Mouse (Mus musculus): Measurements from ENCODE around the gene Btbd2. TPM values are rescaled to one million over a fixed set of nuclear protein-coding genes. Genes with fewer than 3 reads are reported as not detected.

The Btbd2 gene
- polyA plus RNA-seq, 1 experiment from 2014 or later = 80.6 TPM

DNA sequence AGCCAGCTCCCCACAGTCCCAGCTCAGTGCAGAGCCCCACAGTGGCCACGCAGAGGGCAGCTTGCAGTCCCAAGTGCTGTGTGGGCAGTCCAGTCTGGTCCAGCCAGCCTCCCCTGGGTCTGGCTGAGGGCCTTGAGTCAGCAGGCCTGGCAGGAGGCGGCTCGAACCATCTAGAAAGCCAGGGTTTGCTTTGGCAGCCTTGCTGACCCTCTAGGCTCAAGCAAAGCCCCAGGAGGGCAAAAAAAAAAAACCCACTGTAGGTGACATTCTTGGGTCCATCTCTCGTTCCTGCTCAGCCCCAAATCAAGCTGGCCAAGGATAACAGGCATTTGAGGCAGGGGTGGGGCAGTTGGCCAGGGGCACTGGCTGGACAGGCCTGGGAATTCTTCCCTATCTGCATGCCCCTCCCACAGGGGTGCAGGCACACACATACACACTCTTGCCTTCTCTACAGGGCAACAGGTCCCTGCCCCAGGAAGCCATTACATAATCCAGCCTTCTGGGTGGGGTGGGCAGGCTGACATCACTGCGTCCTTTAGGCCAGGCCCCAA is 17.4 kb upstream of the Btbd2 start:
- peak overlapping the region; percentile 99 for H3K9ac ChIP-seq (replicated peaks)
- peaks cover 35% of the 10 kb centered on the region for H3K36me3 ChIP-seq
- no peaks in the 10 kb centered on the region for H3K9me3 ChIP-seq
- WGBS = 69% methylated on average over 5 of the region's 5 CpGs
- H3K4me1 ChIP-seq (replicated peaks) = peaks cover 64% of the 10 kb centered on the region
- H3K4me3 ChIP-seq (replicated peaks) = peak overlapping the region; percentile 99
- peak overlapping the region; percentile 84 for H3K4me2 ChIP-seq (replicated peaks)
- H3K27ac ChIP-seq = no peak overlapping the region
- ATAC-seq = no peak
- H3K27me3 ChIP-seq = no peaks in the 10 kb centered on the region

DNA sequence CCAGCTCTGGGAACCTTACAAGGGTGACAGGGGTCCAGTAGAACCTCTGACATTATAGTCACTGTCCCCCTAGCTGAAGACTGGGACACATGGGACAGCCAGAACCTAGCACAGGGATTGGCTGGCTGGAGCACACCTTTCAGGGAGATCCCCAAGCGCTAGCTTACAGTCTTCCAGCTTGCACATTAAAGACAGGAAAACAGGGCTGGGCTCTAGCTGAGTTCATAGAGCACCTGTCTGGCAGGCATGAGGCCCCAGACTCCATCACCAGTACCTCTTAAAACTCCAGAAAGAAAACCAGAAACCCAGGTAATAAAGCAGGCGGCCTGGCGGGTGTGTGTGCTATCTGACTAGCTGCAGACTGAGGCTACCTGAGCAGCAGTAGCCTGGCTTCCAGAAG is 16.8 kb upstream of the Btbd2 start:
- peak overlapping the region; percentile 84 for H3K4me2 ChIP-seq (replicated peaks)
- peaks cover 41% of the 10 kb centered on the region for H3K36me3 ChIP-seq
- peak overlapping the region; percentile 99 for H3K9ac ChIP-seq (replicated peaks)
- H3K9me3 ChIP-seq = no peaks in the 10 kb centered on the region
- WGBS = 93% methylated on average over 3 of the region's 3 CpGs
- H3K27me3 ChIP-seq = no peaks in the 10 kb centered on the region
- H3K27ac ChIP-seq = no peak overlapping the region
- H3K4me1 ChIP-seq (replicated peaks) = peaks cover 59% of the 10 kb centered on the region
- no peak for ATAC-seq
- H3K4me3 ChIP-seq (replicated peaks) = peak overlapping the region; percentile 99

DNA sequence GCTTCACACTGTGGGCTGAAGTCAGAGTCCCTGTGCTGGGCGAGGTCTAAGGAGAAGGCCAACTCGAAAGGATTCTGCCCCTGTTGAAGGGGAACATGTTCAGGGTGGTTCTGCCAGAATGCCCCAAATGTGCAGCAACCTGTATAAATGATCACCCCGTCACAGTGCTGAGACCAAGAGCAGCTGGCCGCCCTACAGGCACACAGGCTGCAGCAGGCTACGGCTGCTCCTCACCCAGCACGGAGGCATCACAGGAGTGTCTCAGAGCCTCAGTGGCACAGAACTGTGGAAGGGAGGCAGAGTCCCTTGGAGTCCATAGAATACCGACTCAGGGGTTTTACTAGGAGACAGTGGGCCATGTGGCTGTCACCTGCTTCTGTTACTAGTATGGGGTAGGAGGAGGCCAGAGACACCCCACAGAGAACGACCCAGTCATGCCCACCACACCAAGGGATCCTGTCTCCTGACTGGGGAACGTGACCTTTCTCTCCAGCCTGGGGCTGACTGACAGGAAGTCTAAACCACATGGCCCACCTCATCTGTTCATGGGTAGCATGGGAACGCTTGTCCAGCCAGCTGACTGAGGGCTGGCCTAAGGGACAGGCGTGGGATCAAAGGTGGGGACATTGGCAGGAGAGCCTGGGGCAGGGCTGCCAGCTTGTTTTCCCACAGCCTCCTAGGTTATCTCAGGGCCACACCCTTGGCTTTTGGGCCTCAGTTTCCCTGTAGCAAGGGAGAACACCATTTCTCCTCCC is 15.2 kb upstream of the Btbd2 start:
- peak overlapping the region; percentile 44; the same call in 1 of the 2 replicates for H3K9ac ChIP-seq (replicated peaks)
- WGBS = 83% methylated on average over 11 of the region's 11 CpGs

DNA sequence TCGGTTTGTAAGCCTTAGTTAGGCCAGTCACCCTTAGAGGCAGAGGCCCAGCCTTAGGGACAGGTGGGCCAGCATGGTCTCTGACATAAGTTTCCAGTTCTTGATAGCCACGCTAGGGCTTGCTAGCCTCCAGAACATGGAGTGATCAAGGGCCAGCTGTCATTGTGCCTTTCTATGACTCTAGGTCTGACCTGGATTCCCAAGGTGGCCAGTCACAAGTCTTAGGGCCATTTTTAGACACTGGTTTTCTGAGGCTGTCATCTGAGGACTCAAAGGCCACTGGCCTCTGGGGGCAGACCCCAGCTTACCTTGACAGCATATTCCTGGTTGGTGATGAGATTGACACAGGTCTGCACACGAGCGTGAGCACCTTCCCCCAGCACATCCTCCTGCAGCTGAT is 14.4 kb upstream of the Btbd2 start:
- no peaks in the 10 kb centered on the region for H3K27me3 ChIP-seq
- no peak overlapping the region for H3K27ac ChIP-seq
- 93% methylated on average over 4 of the region's 4 CpGs for WGBS
- H3K9ac ChIP-seq (replicated peaks) = peak overlapping the region; percentile 23; the same call in 1 of the 2 replicates
- no peaks in the 10 kb centered on the region for H3K9me3 ChIP-seq
- peaks cover 65% of the 10 kb centered on the region for H3K36me3 ChIP-seq
- H3K4me2 ChIP-seq (replicated peaks) = no peak overlapping the region
- no peak for ATAC-seq
- no peak overlapping the region for H3K4me3 ChIP-seq (replicated peaks)
- H3K4me1 ChIP-seq (replicated peaks) = peaks cover 38% of the 10 kb centered on the region

More for the DNA sequence above, 15.2 kb upstream of the Btbd2 start:
- no peak overlapping the region for H3K4me2 ChIP-seq (replicated peaks)
- peaks cover 57% of the 10 kb centered on the region for H3K36me3 ChIP-seq
- H3K27ac ChIP-seq = no peak overlapping the region
- ATAC-seq = no peak
- H3K4me3 ChIP-seq (replicated peaks) = no peak overlapping the region
- no peaks in the 10 kb centered on the region for H3K9me3 ChIP-seq
- H3K4me1 ChIP-seq (replicated peaks) = peaks cover 43% of the 10 kb centered on the region
- no peaks in the 10 kb centered on the region for H3K27me3 ChIP-seq

DNA sequence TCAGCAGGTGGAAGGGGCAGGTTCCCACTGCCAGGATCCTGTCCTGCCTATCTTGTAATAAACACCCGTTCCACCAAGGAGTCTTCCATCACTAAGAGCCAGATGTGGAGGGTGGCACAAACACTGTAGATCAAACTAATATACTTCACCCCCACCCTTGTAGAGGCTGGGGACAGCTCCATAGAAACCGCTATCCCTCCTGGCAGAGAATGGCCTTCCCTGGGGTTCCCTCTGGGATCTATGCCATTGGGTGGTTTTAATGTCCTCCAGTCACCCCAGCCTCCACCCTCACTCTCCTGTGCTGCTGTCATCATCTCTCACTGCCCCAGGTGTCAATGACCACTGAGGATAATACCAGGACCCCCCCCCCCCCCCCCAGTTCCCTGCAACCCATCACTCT is 13.7 kb upstream of the Btbd2 start:
- H3K4me1 ChIP-seq (replicated peaks) = peaks cover 38% of the 10 kb centered on the region
- H3K27ac ChIP-seq = no peak overlapping the region
- H3K9ac ChIP-seq (replicated peaks) = no peak overlapping the region
- ATAC-seq = no peak
- WGBS = 93% methylated on average over 2 of the region's 2 CpGs
- H3K36me3 ChIP-seq = peaks cover 73% of the 10 kb centered on the region
- H3K4me3 ChIP-seq (replicated peaks) = no peak overlapping the region
- no peaks in the 10 kb centered on the region for H3K27me3 ChIP-seq
- H3K4me2 ChIP-seq (replicated peaks) = no peak overlapping the region
- no peaks in the 10 kb centered on the region for H3K9me3 ChIP-seq

DNA sequence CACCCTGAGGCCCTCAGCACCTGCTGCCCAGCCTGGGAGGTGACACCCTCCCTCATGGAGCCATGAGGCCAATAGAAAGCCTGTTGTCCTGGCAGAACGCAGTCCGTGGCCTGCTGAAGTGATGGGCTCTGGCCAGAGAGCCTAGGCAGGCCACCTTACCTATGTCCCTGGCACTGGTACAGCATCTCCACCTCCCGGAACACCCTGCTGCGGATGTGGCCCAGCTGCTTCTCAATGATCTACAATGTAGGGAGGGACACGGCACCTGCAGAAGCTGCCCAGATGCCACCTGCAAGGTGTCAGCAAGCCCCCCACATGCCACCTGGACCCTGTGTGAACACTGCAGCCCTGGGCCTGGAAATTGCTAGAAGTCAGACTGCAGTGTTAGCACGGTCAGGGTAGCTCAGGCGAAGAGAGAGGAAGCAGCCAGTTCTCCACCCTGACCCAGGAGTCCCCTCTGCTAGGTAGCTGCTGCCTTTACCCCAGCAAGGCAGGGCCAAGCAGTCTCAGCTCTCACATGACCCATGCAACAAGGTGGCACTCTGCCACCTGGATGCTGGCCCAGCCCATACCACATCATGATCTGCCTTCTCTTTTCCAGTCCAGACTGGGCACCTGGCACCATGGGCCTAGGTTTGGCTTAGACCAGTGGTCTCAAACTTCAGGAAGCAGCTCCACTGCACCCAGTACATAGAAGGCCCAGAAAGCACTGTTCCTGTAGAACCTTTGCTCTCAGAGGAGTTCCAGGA is 13.0 kb upstream of the Btbd2 start:
- no peaks in the 10 kb centered on the region for H3K9me3 ChIP-seq
- peaks cover 34% of the 10 kb centered on the region for H3K4me1 ChIP-seq (replicated peaks)
- H3K4me2 ChIP-seq (replicated peaks) = no peak overlapping the region
- no peak overlapping the region for H3K9ac ChIP-seq (replicated peaks)
- 98% methylated on average over 7 of the region's 7 CpGs for WGBS
- H3K27ac ChIP-seq = no peak overlapping the region
- no peaks in the 10 kb centered on the region for H3K27me3 ChIP-seq
- peaks cover 76% of the 10 kb centered on the region for H3K36me3 ChIP-seq
- no peak overlapping the region for H3K4me3 ChIP-seq (replicated peaks)
- ATAC-seq = no peak

DNA sequence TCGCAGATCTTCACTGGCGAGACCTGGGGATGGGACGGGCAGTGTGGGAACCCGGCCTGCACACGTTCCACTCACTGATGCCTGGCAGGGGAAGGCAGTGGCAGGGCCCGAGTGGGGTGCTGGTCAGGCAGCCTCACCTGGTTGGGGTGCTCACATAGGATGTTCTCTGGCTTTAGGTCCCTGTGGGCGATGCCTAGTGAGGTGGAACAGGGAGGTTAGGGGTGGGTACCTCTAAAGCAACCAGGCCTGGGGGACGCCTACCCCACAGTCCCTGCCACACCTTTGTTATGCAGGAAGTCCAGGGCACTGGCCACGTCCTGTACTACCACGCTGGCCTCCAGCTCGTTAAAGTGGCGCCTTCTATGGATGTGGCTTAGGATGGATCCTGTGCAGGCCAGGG is 12.1 kb upstream of the Btbd2 start:
- H3K9me3 ChIP-seq = no peaks in the 10 kb centered on the region
- WGBS = 93% methylated on average over 12 of the region's 12 CpGs
- H3K9ac ChIP-seq (replicated peaks) = no peak overlapping the region
- H3K27ac ChIP-seq = no peak overlapping the region
- H3K4me1 ChIP-seq (replicated peaks) = peaks cover 29% of the 10 kb centered on the region
- ATAC-seq = no peak
- H3K36me3 ChIP-seq = peaks cover 75% of the 10 kb centered on the region
- H3K4me2 ChIP-seq (replicated peaks) = no peak overlapping the region
- no peaks in the 10 kb centered on the region for H3K27me3 ChIP-seq
- no peak overlapping the region for H3K4me3 ChIP-seq (replicated peaks)

DNA sequence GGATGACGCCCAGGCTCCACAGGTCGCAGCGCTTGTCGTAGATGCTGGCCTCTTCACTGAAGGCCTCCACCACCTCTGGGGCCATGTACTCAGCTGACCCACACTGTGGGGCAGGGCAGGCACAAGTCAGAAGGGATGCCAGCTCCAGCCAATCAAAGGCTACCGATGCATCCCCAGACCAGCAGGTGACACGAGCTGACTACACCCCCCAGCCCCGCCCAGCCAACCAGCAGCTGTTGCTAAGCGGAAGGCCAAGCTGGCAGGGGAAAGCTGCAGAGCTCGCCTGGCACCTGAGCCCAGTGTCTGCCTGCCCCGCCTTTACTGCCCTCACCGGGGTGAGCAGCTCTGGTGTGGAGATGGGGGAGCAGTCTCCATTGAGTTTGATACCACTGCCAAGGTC is 11.7 kb upstream of the Btbd2 start:
- H3K9ac ChIP-seq (replicated peaks) = no peak overlapping the region
- no peak overlapping the region for H3K4me3 ChIP-seq (replicated peaks)
- peaks cover 25% of the 10 kb centered on the region for H3K4me1 ChIP-seq (replicated peaks)
- H3K9me3 ChIP-seq = no peaks in the 10 kb centered on the region
- H3K27me3 ChIP-seq = no peaks in the 10 kb centered on the region
- H3K4me2 ChIP-seq (replicated peaks) = no peak overlapping the region
- WGBS = 82% methylated on average over 11 of the region's 11 CpGs
- no peak for ATAC-seq
- H3K36me3 ChIP-seq = peaks cover 73% of the 10 kb centered on the region
- no peak overlapping the region for H3K27ac ChIP-seq

DNA sequence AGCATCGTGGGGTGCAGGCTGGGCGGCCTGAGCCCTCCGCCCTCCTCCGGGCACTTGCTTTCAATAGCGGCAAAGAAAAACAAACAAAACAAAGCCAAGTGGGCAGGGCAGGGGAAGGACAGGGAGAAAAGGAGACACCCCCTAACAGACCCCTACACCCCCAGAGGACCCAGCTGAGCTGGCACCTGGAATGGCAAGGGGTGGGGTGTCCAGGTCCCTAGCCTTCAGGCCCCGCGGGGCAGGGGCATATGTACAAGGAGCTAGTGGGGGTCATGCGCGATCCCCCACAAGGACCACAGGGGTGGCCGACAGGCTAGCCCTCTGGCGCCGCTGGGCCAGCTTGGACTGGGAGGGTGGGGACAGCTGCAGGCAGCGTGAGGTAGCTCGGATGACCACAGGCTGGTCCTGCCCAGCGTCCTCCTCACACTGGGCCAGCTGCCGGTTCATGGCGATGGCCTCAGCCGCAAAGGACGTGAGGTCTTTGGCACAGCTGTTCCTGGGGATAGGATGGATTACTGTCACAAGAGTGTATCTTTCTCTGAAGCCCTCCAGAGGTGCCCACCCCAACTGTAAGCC is 10.1 kb upstream of the Btbd2 start:
- Histone ChIP-seq H3K9me3 (no peaks in the 10 kb centered on the region), H3K36me3 (peaks cover 68% of the 10 kb centered on the region), H3K4me1 (replicated peaks) (peaks cover 12% of the 10 kb centered on the region), H3K9ac (replicated peaks) (no peak overlapping the region), H3K27ac (no peak overlapping the region), H3K4me3 (replicated peaks) (no peak overlapping the region), H3K4me2 (replicated peaks) (no peak overlapping the region), H3K27me3 (no peaks in the 10 kb centered on the region)
- ATAC-seq = no peak
- WGBS = 86% methylated on average over 19 of the region's 19 CpGs

DNA sequence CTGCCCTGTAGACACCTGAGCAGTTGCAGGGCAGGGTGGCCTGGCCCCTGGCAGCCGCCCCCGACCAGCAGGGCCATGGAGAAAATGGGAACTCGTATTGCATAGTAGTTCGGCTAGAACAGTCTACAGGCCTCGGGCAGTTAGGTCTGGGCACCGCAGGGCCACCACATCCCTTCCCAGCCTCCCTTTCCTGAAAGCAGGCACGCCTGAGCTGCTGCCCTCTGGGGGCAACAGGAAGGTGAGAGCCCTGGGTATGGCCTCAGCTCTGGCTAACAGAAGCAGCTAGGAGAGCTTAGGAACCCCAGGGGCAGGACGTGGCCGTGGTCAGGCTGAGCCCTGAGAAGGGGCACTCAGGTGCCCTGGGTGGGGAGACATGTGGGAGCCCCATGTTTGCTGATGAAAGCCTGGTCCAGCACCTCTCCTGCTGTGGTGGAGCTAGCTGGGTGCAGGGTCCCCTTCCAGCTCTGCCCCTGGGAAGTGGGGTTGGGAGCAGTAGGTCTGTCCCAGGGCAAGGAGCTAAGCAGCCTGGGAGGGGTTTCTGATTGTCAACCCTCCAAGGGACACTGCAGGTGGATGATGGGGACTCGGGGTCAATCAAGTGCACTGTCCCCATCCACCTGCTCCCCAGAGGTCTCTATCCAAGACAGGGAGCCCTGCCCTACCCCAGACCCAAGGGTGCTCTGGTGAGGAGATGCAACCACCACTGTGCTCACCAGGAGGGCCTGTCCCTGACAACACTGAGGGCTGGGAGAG is 9.3 kb upstream of the Btbd2 start:
- Histone ChIP-seq H3K4me1 (replicated peaks) (0 out of 2 replicates have a peak, but pooled peaks cover 10% of the 10 kb centered on the region), H3K9ac (replicated peaks) (peak overlapping the region; percentile 4; the same call in 1 of the 2 replicates), H3K36me3 (peaks cover 60% of the 10 kb centered on the region), H3K27me3 (no peaks in the 10 kb centered on the region), H3K4me2 (replicated peaks) (no peak overlapping the region), H3K4me3 (replicated peaks) (no peak overlapping the region), H3K9me3 (no peaks in the 10 kb centered on the region), H3K27ac (no peak overlapping the region)
- 73% methylated on average over 10 of the region's 10 CpGs for WGBS
- no peak for ATAC-seq

DNA sequence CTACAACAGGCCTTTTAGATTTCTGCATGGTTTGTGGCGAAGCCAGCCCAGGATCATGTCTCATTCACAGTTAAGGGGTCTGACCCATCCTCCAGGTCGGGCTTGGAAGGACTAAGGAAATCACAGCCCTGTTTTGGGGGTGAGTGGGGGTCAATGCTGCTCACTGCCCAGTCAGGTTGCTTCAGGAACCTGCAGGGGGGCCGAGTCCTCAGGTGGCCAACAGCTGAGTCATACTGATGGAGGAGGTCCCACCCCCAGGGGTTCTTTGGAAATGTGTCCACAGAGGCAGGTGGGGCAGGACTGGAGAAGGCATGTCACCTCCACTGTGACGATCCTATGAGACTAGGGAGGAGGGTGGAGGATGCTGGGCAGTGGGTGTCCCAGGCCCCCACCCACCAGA is 8.6 kb upstream of the Btbd2 start:
- Histone ChIP-seq H3K27me3 (no peaks in the 10 kb centered on the region), H3K4me2 (replicated peaks) (no peak overlapping the region), H3K4me1 (replicated peaks) (0 out of 2 replicates have a peak, but pooled peaks cover 7% of the 10 kb centered on the region), H3K4me3 (replicated peaks) (no peak overlapping the region), H3K9ac (replicated peaks) (0 out of 2 replicates have a peak overlapping the region, but pooled peaks have one; percentile 14), H3K9me3 (no peaks in the 10 kb centered on the region), H3K27ac (no peak overlapping the region), H3K36me3 (peaks cover 53% of the 10 kb centered on the region)
- no peak for ATAC-seq
- 84% methylated on average over 4 of the region's 4 CpGs for WGBS
